Mouse (Mus musculus) spleen, adult 2 months (tissue): Measurements from ENCODE around the gene Tmem210.

ENCODE experiments used
- CTCF ChIP-seq: fragments of 200-500 bp; IDR thresholded peaks from 2 replicates; pipeline ENCODE4 v1.5.1; 2011; ENCODE audit warnings: mild to moderate bottlenecking, inconsistent platforms; ENCODE audit not compliant: insufficient read depth, insufficient read length, insufficient replicate concordance; ENCODE audit errors: extremely low read depth
- POLR2A ChIP-seq: fragments of 200-500 bp; IDR thresholded peaks from 2 replicates; pipeline ENCODE4 v1.6.1; 2011; ENCODE audit warnings: low read depth, low read length, inconsistent platforms

DNA sequence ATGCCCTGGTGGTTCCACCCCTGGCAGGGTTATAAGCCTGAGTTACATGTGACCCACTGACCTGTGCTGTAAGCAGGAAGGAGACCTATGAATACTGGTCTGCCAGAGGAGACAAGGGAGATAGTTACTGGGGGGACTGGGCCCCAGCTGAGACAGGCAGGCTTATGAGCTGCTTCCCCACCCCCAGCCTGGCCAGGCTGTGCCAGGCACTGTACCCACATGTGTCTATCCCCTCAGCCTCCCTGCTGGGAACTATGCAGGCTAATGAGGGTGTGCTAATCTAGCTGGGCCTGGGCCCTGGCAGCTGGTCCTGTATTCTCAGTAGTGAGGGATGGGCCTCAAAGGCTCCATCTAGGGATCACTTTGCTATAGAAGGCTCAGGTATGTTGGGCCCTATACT lies 20.7 kb upstream of the Tmem210 start:
- no peak for TF ChIP-seq CTCF
- TF ChIP-seq POLR2A, result no peak
